Mouse (Mus musculus) neural tube, embryonic 13.5 days (tissue): Measurements from ENCODE around the gene 4933430I17Rik. TPM values are rescaled to one million over a fixed set of nuclear protein-coding genes. Genes with fewer than 3 reads are reported as not detected.
"Not testable (repeated sequence)": the region's sequence is repeated elsewhere in the genome, so short reads cannot be mapped to it uniquely, and the experiment has no call there.

Experiments
- ATAC-seq: fragments of 200-750 bp; cut with Nextera tagmentation; 2 replicates; pipeline ENCODE4 v1.8.0; 2017; ENCODE audit warnings: low read depth, mild to moderate bottlenecking, moderate TSS enrichment, moderate library complexity
- H3K27ac ChIP-seq: fragments of 300-500 bp; sonication (generic); replicated peaks from 2 replicates; pipeline ENCODE4 v1.5.1; 2015; ENCODE audit warnings: moderate library complexity, mild to moderate bottlenecking, inconsistent platforms
- H3K27me3 ChIP-seq: fragments of 300-500 bp; sonication (generic); 2 replicates; pipeline ENCODE4 v1.6.1; 2015; ENCODE audit warnings: mild to moderate bottlenecking, inconsistent platforms
- H3K36me3 ChIP-seq: fragments of 300-500 bp; sonication (generic); 2 replicates; pipeline ENCODE4 v1.6.1; 2015; ENCODE audit warnings: mild to moderate bottlenecking, inconsistent platforms
- H3K4me1 ChIP-seq: fragments of 300-500 bp; sonication (generic); replicated peaks from 2 replicates; pipeline ENCODE4 v1.6.1; 2015; ENCODE audit warnings: inconsistent platforms
- H3K4me2 ChIP-seq: fragments of 300-500 bp; sonication (generic); 2 replicates; pipeline ENCODE4 v1.6.1; 2015; ENCODE audit warnings: inconsistent platforms, mild to moderate bottlenecking, moderate library complexity
- H3K4me3 ChIP-seq: fragments of 300-500 bp; sonication (generic); 2 replicates; pipeline ENCODE4 v1.5.1; 2015; ENCODE audit warnings: mild to moderate bottlenecking, inconsistent platforms
- H3K9ac ChIP-seq: fragments of 300-500 bp; sonication (generic); 2 replicates; pipeline ENCODE4 v1.6.1; 2015; ENCODE audit warnings: moderate library complexity, mild to moderate bottlenecking, inconsistent platforms
- H3K9me3 ChIP-seq: fragments of 300-500 bp; sonication (generic); 2 replicates; pipeline ENCODE4 v1.6.1; 2016; ENCODE audit warnings: inconsistent platforms
- WGBS: fragments of 180-500 bp; shearing (Covaris S2); methylation state at CpG from one replicate; pipeline ENCODE4 v1.1.7; 2015; 5-methylcytosine and 5-hydroxymethylcytosine counted together
- polyA plus RNA-seq: library from polyadenylated mRNA; unstranded; fragments of >200 nt; fragmentation: Nextera tagmentation; extraction: Ambion mirVana; gene quantifications from 2 replicates; pipeline ENCODE4 v1.2.1, GENCODE M21; 2015

The 4933430I17Rik gene
- polyA plus RNA-seq, 1 experiment from 2014 or later: 0.70 TPM

GRCm38 (mm10) chr4:62591326-62591725 lies 66.2 kb downstream of the 4933430I17Rik start:
- no peak overlapping the region for H3K9ac ChIP-seq
- no peaks in the 10 kb centered on the region for H3K27me3 ChIP-seq
- H3K4me2 ChIP-seq: no peak overlapping the region
- peaks cover 26% of the 10 kb centered on the region for H3K4me1 ChIP-seq
- 0 out of 2 replicates have a peak, but pooled peaks have one; percentile 27 for ATAC-seq
- H3K4me3 ChIP-seq: no peak overlapping the region
- H3K9me3 ChIP-seq: no peaks in the 10 kb centered on the region
- H3K27ac ChIP-seq: peak overlapping the region; percentile 42
- H3K36me3 ChIP-seq: no peaks in the 10 kb centered on the region
- 10% methylated on average over 11 of the region's 11 CpGs for WGBS

- not testable (repeated sequence) for H3K9ac ChIP-seq, H3K36me3 ChIP-seq, H3K27ac ChIP-seq, ATAC-seq, H3K9me3 ChIP-seq, H3K4me2 ChIP-seq, H3K4me3 ChIP-seq, H3K27me3 ChIP-seq
- peaks cover 30% of the 10 kb centered on the region for H3K4me1 ChIP-seq
- WGBS: 93% methylated on average over 24 of the region's 24 CpGs
Measured at GRCm38 (mm10) chr4:62593546-62594240, 68.5 kb downstream of the 4933430I17Rik start.

GRCm38 (mm10) chr4:62594442-62594841 lies 69.3 kb downstream of the 4933430I17Rik start:
- no peaks in the 10 kb centered on the region for H3K27me3 ChIP-seq
- H3K4me2 ChIP-seq: no peak overlapping the region
- no peaks in the 10 kb centered on the region for H3K9me3 ChIP-seq
- no peak overlapping the region for H3K4me3 ChIP-seq
- no peak; the same call in 1 of the 2 replicates for ATAC-seq
- H3K9ac ChIP-seq: no peak overlapping the region
- no peaks in the 10 kb centered on the region for H3K36me3 ChIP-seq
- peak overlapping the region; percentile 65; the same call in 1 of the 2 replicates for H3K27ac ChIP-seq
- H3K4me1 ChIP-seq: peaks cover 30% of the 10 kb centered on the region
- WGBS: 40% methylated on average over 5 of the region's 5 CpGs

GRCm38 (mm10) chr4:62596051-62596450 lies 70.9 kb downstream of the 4933430I17Rik start:
- no peak overlapping the region for H3K4me2 ChIP-seq
- H3K27ac ChIP-seq: no peak overlapping the region
- no peaks in the 10 kb centered on the region for H3K36me3 ChIP-seq
- 75% methylated on average over 5 of the region's 5 CpGs for whole genome bisulfite sequencing
- ATAC-seq: 0 out of 2 replicates have a peak, but pooled peaks have one; percentile 48
- peaks cover 26% of the 10 kb centered on the region for H3K4me1 ChIP-seq
- H3K27me3 ChIP-seq: no peaks in the 10 kb centered on the region
- H3K4me3 ChIP-seq: no peak overlapping the region
- no peaks in the 10 kb centered on the region for H3K9me3 ChIP-seq
- no peak overlapping the region for H3K9ac ChIP-seq

Other genes with a start within 250 kb of the 4933430I17Rik start
- 24.8 and 24.9 TPM in 2 replicates for gene Fkbp15, start 164.8 kb upstream of the 4933430I17Rik start, polyA plus RNA-seq
- 34.6 and 35.0 TPM in 2 replicates for gene Slc31a1, start 164.6 kb upstream of the 4933430I17Rik start, polyA plus RNA-seq
- 98.8 and 108 TPM in 2 replicates for gene Cdc26, start 116.7 kb upstream of the 4933430I17Rik start, polyA plus RNA-seq
- gene Prpf4, start 116.6 kb upstream of the 4933430I17Rik start, polyA plus RNA-seq: 17.1 and 17.9 TPM in 2 replicates
- 0.18 TPM in 1 of 2 replicates, not detected in the other for gene Rnf183, start 90.1 kb upstream of the 4933430I17Rik start, polyA plus RNA-seq
- 5.7 and 6.8 TPM in 2 replicates for gene Wdr31, start 54.5 kb upstream of the 4933430I17Rik start, polyA plus RNA-seq
- 0.74 and 0.80 TPM in 2 replicates for gene Bspry, start 45.3 kb upstream of the 4933430I17Rik start, polyA plus RNA-seq
- 13.1 and 14.2 TPM in 2 replicates for gene Hdhd3, start 21.9 kb upstream of the 4933430I17Rik start, polyA plus RNA-seq
- 49.8 and 58.8 TPM in 2 replicates for gene Alad, start 5.5 kb upstream of the 4933430I17Rik start, polyA plus RNA-seq
- gene Pole3, start 301 bp upstream of the 4933430I17Rik start, polyA plus RNA-seq: 61.8 and 63.1 TPM in 2 replicates
- gene Rgs3, start 34.5 kb downstream of the 4933430I17Rik start, polyA plus RNA-seq: 71.4 and 79.0 TPM in 2 replicates